8 mouse cellular contexts compared by ENCODE assay signal in the genomic region with DNA sequence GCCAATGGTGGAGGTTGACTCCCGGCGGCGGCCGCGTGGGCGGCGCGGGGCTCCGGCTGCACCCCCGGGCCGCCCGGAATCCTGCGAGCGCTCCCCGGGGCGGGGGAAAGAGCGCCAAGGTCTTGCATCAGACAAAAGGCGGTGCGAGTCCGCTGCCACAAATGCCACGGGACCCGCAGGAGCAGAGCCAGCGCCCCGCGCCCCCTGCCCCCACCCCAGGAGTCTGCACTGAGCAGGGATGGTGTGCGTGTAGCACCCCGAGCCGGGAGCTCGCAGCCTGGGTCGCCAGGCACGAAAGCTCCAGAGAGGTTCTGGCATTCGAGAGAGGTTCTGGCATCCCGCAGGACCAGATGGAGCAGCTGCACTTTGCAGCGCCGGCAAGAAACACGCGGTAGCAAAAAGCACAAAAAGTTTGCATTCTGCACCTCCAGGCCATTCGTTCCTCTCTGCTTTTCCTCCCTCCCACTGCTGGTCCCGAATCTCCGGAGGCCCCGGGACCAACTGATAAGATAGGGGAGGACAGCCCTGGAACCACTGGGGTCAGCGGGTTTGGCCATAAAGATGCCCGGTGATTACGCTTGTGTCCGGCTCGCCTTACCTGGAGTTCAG. TPM values are rescaled to one million over a fixed set of nuclear protein-coding genes. Genes with fewer than 3 reads are reported as not detected.
DNase-seq lines count a peak whose midpoint lies in the region; ATAC-seq and TF ChIP-seq lines count a peak whose summit lies in the region.

No protein-coding gene starts in this region.

- ATAC-seq in intestine, embryonic 16.5 days: peak; percentile 64
- peak; percentile 51 for ATAC-seq in limb, embryonic 14.5 days (ENCODE audit: low FRiP score, low read depth)
- ATAC-seq in midbrain, embryonic 13.5 days: peak; percentile 64

- intact Hi-C loops in gastrocnemius, postnatal 36 days (cut with DNase I): no loop called here

- peak overlapping the region; percentile 75 for H3K4me3 ChIP-seq in intestine, embryonic 16.5 days (ENCODE audit: low read length)
- peak overlapping the region; percentile 63 for H3K4me3 ChIP-seq in limb, embryonic 14.5 days (replicated peaks; ENCODE audit: low read length)
- H3K4me3 ChIP-seq in midbrain, embryonic 13.5 days (replicated peaks): peak overlapping the region; percentile 53

- no peaks in the 10 kb centered on the region for H3K36me3 ChIP-seq in intestine, embryonic 16.5 days (ENCODE audit: control insufficient read depth, insufficient read depth, low read length)
- peaks cover 4% of the 10 kb centered on the region for H3K36me3 ChIP-seq in limb, embryonic 14.5 days (ENCODE audit: control insufficient read depth, insufficient read depth, low read length)
- H3K36me3 ChIP-seq in midbrain, embryonic 13.5 days: no peaks in the 10 kb centered on the region
- no peaks in the 10 kb centered on the region for H3K36me3 ChIP-seq in splenic B cell, adult 2 months (ENCODE audit: control insufficient read depth, insufficient read depth, low read length, poor library complexity, severe bottlenecking)

- TF ChIP-seq POLR2A in limb, embryonic 14.5 days (IDR thresholded peaks at IDR 0.05; ENCODE audit: borderline replicate concordance, extremely low read depth, insufficient read depth, insufficient read length): no peak

- WGBS in intestine, embryonic 16.5 days: under 1% methylated on average over 46 of the region's 46 CpGs
- WGBS in limb, embryonic 14.5 days: under 1% methylated on average over 39 of the region's 46 CpGs
- under 1% methylated on average over 46 of the region's 46 CpGs for WGBS in midbrain, embryonic 13.5 days

- H3K9me3 ChIP-seq in intestine, embryonic 16.5 days (ENCODE audit: control insufficient read depth, low read length): no peaks in the 10 kb centered on the region
- no peaks in the 10 kb centered on the region for H3K9me3 ChIP-seq in limb, embryonic 14.5 days (ENCODE audit: control insufficient read depth, low read length)
- H3K9me3 ChIP-seq in midbrain, embryonic 13.5 days: no peaks in the 10 kb centered on the region

- H3K27ac ChIP-seq in intestine, embryonic 16.5 days (ENCODE audit: low read length): peak overlapping the region; percentile 87
- peak overlapping the region; percentile 86 for H3K27ac ChIP-seq in limb, embryonic 14.5 days (replicated peaks; ENCODE audit: low read depth, low read length)
- H3K27ac ChIP-seq in midbrain, embryonic 13.5 days: 0 out of 2 replicates have a peak overlapping the region, but pooled peaks have one; percentile 39

- DNase-seq in spleen, adult 18-20 months: peak; percentile 29 to 50
- DNase-seq in spleen, adult 12 weeks (ENCODE audit: low spot score): no peak
- peak; percentile 20 for DNase-seq in cerebellum, postnatal 36 days
- DNase-seq in gastrocnemius, postnatal 36 days: peak; percentile 41 to 42
- DNase-seq in limb, embryonic 14.5 days (ENCODE audit: low spot score): peak; percentile 45
- peak; percentile 31 for DNase-seq in splenic B cell, adult 2 months (ENCODE audit: low read depth, low spot score)

- peaks cover 33% of the 10 kb centered on the region for H3K4me1 ChIP-seq in intestine, embryonic 16.5 days (ENCODE audit: control insufficient read depth, insufficient read depth, low read length)
- peaks cover 31% of the 10 kb centered on the region for H3K4me1 ChIP-seq in limb, embryonic 14.5 days (ENCODE audit: control insufficient read depth, insufficient read depth, low read length)
- H3K4me1 ChIP-seq in midbrain, embryonic 13.5 days (replicated peaks): peaks cover 44% of the 10 kb centered on the region

- no peaks in the 10 kb centered on the region for H3K27me3 ChIP-seq in intestine, embryonic 16.5 days (replicated peaks; ENCODE audit: control insufficient read depth, insufficient read depth, low read length)
- no peaks in the 10 kb centered on the region for H3K27me3 ChIP-seq in limb, embryonic 14.5 days (ENCODE audit: control insufficient read depth, insufficient read depth, low read length)
- 0 out of 2 replicates have a peak, but pooled peaks cover 7% of the 10 kb centered on the region for H3K27me3 ChIP-seq in midbrain, embryonic 13.5 days
- no peaks in the 10 kb centered on the region for H3K27me3 ChIP-seq in splenic B cell, adult 2 months (ENCODE audit: control insufficient read depth, insufficient read depth, low read length, poor library complexity, severe bottlenecking)

- peak overlapping the region; percentile 71 for H3K9ac ChIP-seq in intestine, embryonic 16.5 days (ENCODE audit: low read depth, low read length)
- H3K9ac ChIP-seq in limb, embryonic 14.5 days (ENCODE audit: low read depth, low read length, severe bottlenecking): peak overlapping the region; percentile 67
- H3K9ac ChIP-seq in midbrain, embryonic 13.5 days (replicated peaks): peak overlapping the region; percentile 66

- peak overlapping the region; percentile 75 for H3K4me2 ChIP-seq in intestine, embryonic 16.5 days (ENCODE audit: low read depth, low read length)
- H3K4me2 ChIP-seq in limb, embryonic 14.5 days (replicated peaks; ENCODE audit: low read depth, low read length, severe bottlenecking): peak overlapping the region; percentile 85
- peak overlapping the region; percentile 89 for H3K4me2 ChIP-seq in midbrain, embryonic 13.5 days (replicated peaks)

RNA-seq across cellular contexts. Expression of a gene that starts 0.6 kb away (rescaled TPM):
- 1 to 10 TPM; 2.3 to 2.9 TPM for total RNA-seq in gastrocnemius, postnatal 36 days (2021)
- 321 and 332 TPM in 2 replicates for polyA plus RNA-seq in intestine, embryonic 16.5 days (2015; fragmentation: Nextera tagmentation; extraction: Ambion mirVana)
- polyA plus RNA-seq in limb, embryonic 14.5 days (2012; rRNA removed): 135 and 149 TPM in 2 replicates
- 210 and 219 TPM in 2 replicates for polyA plus RNA-seq in limb, embryonic 14.5 days (2014; fragmentation: Nextera tagmentation; extraction: Ambion mirVana)
- polyA plus RNA-seq in midbrain, embryonic 13.5 days (2015; fragmentation: Nextera tagmentation; extraction: Ambion mirVana): 170 and 190 TPM in 2 replicates

RNA-seq across cellular contexts. Expression of a gene that starts 43.1 kb away (rescaled TPM):
- under 1 TPM; 0.37 to 0.46 TPM for total RNA-seq in gastrocnemius, postnatal 36 days (2021)
- polyA plus RNA-seq in intestine, embryonic 16.5 days (2015; fragmentation: Nextera tagmentation; extraction: Ambion mirVana): 6.1 and 7.4 TPM in 2 replicates
- polyA plus RNA-seq in limb, embryonic 14.5 days (2012; rRNA removed): 6.4 and 7.7 TPM in 2 replicates
- polyA plus RNA-seq in limb, embryonic 14.5 days (2014; fragmentation: Nextera tagmentation; extraction: Ambion mirVana): 8.6 and 8.9 TPM in 2 replicates
- 15.4 and 15.7 TPM in 2 replicates for polyA plus RNA-seq in midbrain, embryonic 13.5 days (2015; fragmentation: Nextera tagmentation; extraction: Ambion mirVana)

RNA-seq across cellular contexts. Expression of a gene that starts 59.0 kb away (rescaled TPM):
- 1 to 10 TPM in 1 of 2 experiments, under 1 TPM in 1; 0.97 to 1.4 TPM for total RNA-seq in gastrocnemius, postnatal 36 days (2021)
- 352 and 475 TPM in 2 replicates for polyA plus RNA-seq in intestine, embryonic 16.5 days (2015; fragmentation: Nextera tagmentation; extraction: Ambion mirVana)
- 0.82 and 0.91 TPM in 2 replicates for polyA plus RNA-seq in limb, embryonic 14.5 days (2012; rRNA removed)
- 1.4 and 2.5 TPM in 2 replicates for polyA plus RNA-seq in limb, embryonic 14.5 days (2014; fragmentation: Nextera tagmentation; extraction: Ambion mirVana)
- 8.1 and 9.6 TPM in 2 replicates for polyA plus RNA-seq in midbrain, embryonic 13.5 days (2015; fragmentation: Nextera tagmentation; extraction: Ambion mirVana)

Comparison
In these comparisons a context has a peak if more than half of its experiments do, and no peak if none do; other contexts are left out.
1. RNA of a gene that starts 59.0 kb away (polyA plus RNA-seq): 352 to 475 TPM in intestine, embryonic 16.5 days; 8.1 to 9.6 TPM in midbrain, embryonic 13.5 days and 0.82 to 2.5 TPM in limb, embryonic 14.5 days; every median in the first group is over 10 times any median in the second.
2. Peak in every context shown above with its lines, with median percentiles within 50 percentile points of each other: ATAC-seq, H3K27ac ChIP-seq, H3K4me2 ChIP-seq, H3K4me3 ChIP-seq and H3K9ac ChIP-seq.